Mouse (Mus musculus): ENCODE data around the gene Eef1akmt1.

- TF ChIP-seq ZNF384 (IDR thresholded peaks at IDR 0.05; ENCODE audit: low read depth, low read length) = no peak
- no peak for TF ChIP-seq MAZ (IDR thresholded peaks at IDR 0.05; ENCODE audit: low read depth, low read length)
- no peak for TF ChIP-seq MAX (IDR thresholded peaks at IDR 0.05; ENCODE audit: low read length)
- no peak for TF ChIP-seq POLR2AphosphoS2 (IDR thresholded peaks at IDR 0.05; ENCODE audit: low read length)
- no peak for TF ChIP-seq GATA1 (IDR thresholded peaks at IDR 0.05; ENCODE audit: low read depth, low read length)
- TF ChIP-seq RCOR1 (IDR thresholded peaks at IDR 0.05; ENCODE audit: low read depth, low read length) = no peak
- TF ChIP-seq USF1 (IDR thresholded peaks at IDR 0.05; ENCODE audit: low read depth, low read length) = no peak
- TF ChIP-seq USF2 (IDR thresholded peaks at IDR 0.05; ENCODE audit: borderline replicate concordance in 1 of 2, insufficient read depth in 1 of 2, low read depth in 1 of 2, low read length in 2 of 2) = no peak
- no peak for TF ChIP-seq EP300 (IDR thresholded peaks at IDR 0.05; ENCODE audit: low read depth in 1 of 2, low read length in 2 of 2)
- no peak for TF ChIP-seq POLR2A (IDR thresholded peaks at IDR 0.05; ENCODE audit: control insufficient read depth in 1 of 2, insufficient read depth in 1 of 2, low read depth in 1 of 2, low read length in 2 of 2, poor library complexity in 1 of 2)
- TF ChIP-seq CTCF (IDR thresholded peaks at IDR 0.05 in 2 of 3, conservative IDR thresholded peaks at IDR 0.05 in 1 of 3; ENCODE audit: control insufficient read depth in 1 of 3, insufficient read depth in 1 of 3, low read depth in 2 of 3, low read length in 3 of 3, poor library complexity in 1 of 3, severe bottlenecking in 1 of 3) = no peak
- TF ChIP-seq ZC3H11A (IDR thresholded peaks at IDR 0.05; ENCODE audit: low read depth, low read length) = no peak
- TF ChIP-seq ELF1 (IDR thresholded peaks at IDR 0.05; ENCODE audit: low read depth, low read length) = no peak
Observed at GRCm38 (mm10) chr14:57576364-57577060, 5.1 kb upstream of the Eef1akmt1 start.
